Mouse (Mus musculus) spleen, adult 12 weeks (tissue): ENCODE results near the gene Psmc5.

Experiments
- DNase-seq: peaks from one replicate; pipeline ENCODE4 v3.0.0; 2022; ENCODE audit warnings: low spot score

Psmc5 gene

DNA sequence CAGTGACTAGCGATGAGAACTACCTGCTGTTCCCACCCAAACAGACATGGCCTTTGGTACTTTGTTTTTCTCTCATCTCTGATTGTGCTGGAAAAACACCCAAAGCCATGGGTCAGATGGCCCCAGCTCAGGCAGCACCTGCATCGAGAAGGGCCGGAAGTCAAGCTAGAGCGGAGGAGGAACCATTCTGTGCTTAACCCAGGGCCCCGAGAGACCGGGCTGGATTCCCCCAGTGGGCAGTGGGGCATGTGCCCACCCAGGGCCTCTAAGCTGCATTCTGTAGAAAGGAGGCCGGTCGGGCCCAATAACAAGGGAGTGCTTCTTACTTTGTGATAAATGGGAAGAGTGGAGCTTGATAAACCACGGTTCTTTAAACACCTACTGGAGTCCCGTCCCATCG, 52.2 kb downstream of the Psmc5 start:
- DNase-seq, result peak; percentile 44

DNA sequence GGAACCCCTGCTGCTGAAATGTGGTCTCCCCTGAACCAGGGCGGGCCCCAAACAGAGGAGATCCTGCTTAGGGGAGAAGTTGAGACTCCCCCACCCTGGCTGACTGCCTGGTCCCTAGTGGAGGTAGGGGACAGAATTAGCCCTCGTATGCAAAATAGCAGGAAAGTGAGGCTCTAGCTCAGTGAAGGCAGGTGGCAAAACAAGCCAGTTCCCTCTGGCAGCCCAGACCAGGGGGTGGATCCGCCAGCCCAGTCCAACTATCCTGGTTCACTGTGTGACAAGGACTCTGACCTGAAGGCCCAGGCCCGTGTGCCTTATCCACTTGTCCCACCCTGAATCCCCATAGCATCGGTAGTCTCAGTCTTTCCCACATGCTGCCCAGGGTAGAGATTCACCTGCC, 54.2 kb downstream of the Psmc5 start:
- DNase-seq, result no peak
